Mouse (Mus musculus) liver, adult 2 months (tissue): ENCODE data around the gene Epo. TPM values are rescaled to one million over a fixed set of nuclear protein-coding genes. Genes with fewer than 3 reads are reported as not detected.

ENCODE experiments used
- DNase-seq: peaks from one replicate; pipeline ENCODE4 v3.0.0-alpha.2; 2011; ENCODE audit warnings: low read depth, low spot score; ENCODE audit errors: extremely low read depth
- H3K27ac ChIP-seq: fragments of 200-500 bp; replicated peaks from 2 replicates; pipeline ENCODE4 v1.5.1; 2012; ENCODE audit warnings: low read depth, mild to moderate bottlenecking, control low read depth, inconsistent platforms, low read length; ENCODE audit not compliant: insufficient read depth
- H3K27me3 ChIP-seq: fragments of 200-500 bp; 2 replicates; pipeline ENCODE4 v1.6.1; 2012; ENCODE audit warnings: mild to moderate bottlenecking, moderate library complexity, low read length, inconsistent platforms; ENCODE audit not compliant: control insufficient read depth, insufficient read depth
- H3K36me3 ChIP-seq: fragments of 200-500 bp; 2 replicates; pipeline ENCODE4 v1.6.1; 2012; ENCODE audit warnings: low read length, inconsistent platforms; ENCODE audit not compliant: control insufficient read depth, insufficient read depth
- H3K4me1 ChIP-seq: fragments of 200-500 bp; 2 replicates; pipeline ENCODE4 v1.6.1; 2011; ENCODE audit warnings: low read length; ENCODE audit not compliant: control insufficient read depth, insufficient read depth
- H3K4me3 ChIP-seq: fragments of 200-500 bp; 2 replicates; pipeline ENCODE4 v1.5.1; 2011; ENCODE audit warnings: low read depth, mild to moderate bottlenecking, control low read depth, low read length, moderate library complexity; ENCODE audit not compliant: insufficient read depth
- H3K79me2 ChIP-seq: fragments of 200-500 bp; 2 replicates; pipeline ENCODE4 v1.6.1; 2012; ENCODE audit warnings: inconsistent platforms, mild to moderate bottlenecking, low read length, moderate library complexity; ENCODE audit not compliant: control insufficient read depth, insufficient read depth
- H3K9ac ChIP-seq: fragments of 200-500 bp; 2 replicates; pipeline ENCODE4 v1.6.1; 2012; ENCODE audit warnings: low read depth, mild to moderate bottlenecking, control low read depth, inconsistent platforms, low read length
- CTCF ChIP-seq: fragments of 200-500 bp; IDR thresholded peaks from 2 replicates; pipeline ENCODE4 v1.5.1; 2011; ENCODE audit warnings: low read depth, low read length, control low read depth
- POLR2A ChIP-seq: fragments of 200-500 bp; IDR thresholded peaks from 2 replicates; pipeline ENCODE4 v1.6.1; 2011; ENCODE audit warnings: low read length, control low read depth; ENCODE audit not compliant: insufficient read depth; ENCODE audit errors: extremely low read depth
- WGBS: fragments of 180-500 bp; shearing (Covaris S2); methylation state at CpG from one replicate; pipeline ENCODE4 v1.1.7; 2018; 5-methylcytosine and 5-hydroxymethylcytosine counted together
- polyA plus RNA-seq: library from polyadenylated mRNA; depleted of rRNA; stranded (reverse); fragments of >200 nt; gene quantifications from 2 replicates; pipeline ENCODE4 v1.2.3, GENCODE M21; 2012
- total RNA-seq: library from RNA; depleted of rRNA; stranded (reverse); fragments of >200 nt; gene quantifications from 2 replicates; pipeline ENCODE4 v1.2.3, GENCODE M21; 2014

The Epo gene
- total and polyA plus RNA-seq, 2 experiments: not detected

- Histone ChIP-seq H3K79me2 (peaks cover 17% of the 10 kb centered on the region), H3K36me3 (peaks cover 17% of the 10 kb centered on the region), H3K27me3 (no peaks in the 10 kb centered on the region), H3K4me3 (no peak overlapping the region), H3K9ac (no peak overlapping the region), H3K27ac (no peak overlapping the region), H3K4me1 (peaks cover 4% of the 10 kb centered on the region; the same call in 1 of the 2 replicates)
- no peak for DNase-seq
- TF ChIP-seq CTCF (no peak), POLR2A (no peak)
- WGBS: 70% methylated on average over 1 of the region's 1 CpGs
Measured at GRCm38 (mm10) chr5:137527413-137527812, 5.6 kb downstream of the Epo start.

DNA sequence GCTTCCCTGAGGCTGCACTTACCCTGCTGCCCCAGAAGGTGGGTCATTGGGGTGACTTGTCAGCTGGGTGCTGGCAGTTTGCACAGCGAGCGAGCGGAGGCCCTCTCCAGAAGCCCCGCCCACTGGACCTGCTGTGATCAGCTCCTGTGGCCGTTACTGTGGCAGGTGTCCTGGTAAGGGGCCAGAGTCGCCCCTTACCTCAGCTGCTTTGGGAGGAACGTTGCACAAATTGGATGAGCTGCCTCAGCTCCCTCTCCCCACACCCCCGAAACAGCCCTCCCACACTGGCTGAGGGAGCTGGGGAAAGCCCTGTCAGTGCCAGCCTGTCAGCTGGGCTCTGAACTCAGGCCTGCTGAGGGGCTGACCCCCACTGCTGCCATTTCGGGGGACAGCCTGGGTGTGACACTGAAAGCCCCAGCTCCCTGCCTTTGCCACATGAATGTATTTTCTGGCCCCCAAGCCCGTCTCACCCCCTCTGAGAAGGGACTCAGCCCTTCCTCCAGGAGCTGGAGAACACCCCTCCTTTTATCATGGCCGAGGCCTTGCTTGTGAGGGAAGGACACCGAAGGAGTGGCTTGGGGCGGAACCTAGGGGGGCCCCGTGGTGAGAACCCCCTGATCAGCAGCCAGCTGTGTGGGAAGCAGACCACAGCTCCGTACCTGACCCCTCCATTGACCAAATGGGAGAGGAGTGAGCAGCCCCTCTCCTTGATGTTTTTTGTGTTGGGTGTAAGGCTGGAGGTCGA, 6.7 kb downstream of the Epo start:
- Histone ChIP-seq H3K4me3 (no peak overlapping the region), H3K4me1 (peaks cover 4% of the 10 kb centered on the region; the same call in 1 of the 2 replicates), H3K9ac (no peak overlapping the region), H3K27ac (no peak overlapping the region), H3K79me2 (peaks cover 7% of the 10 kb centered on the region; the same call in 1 of the 2 replicates), H3K36me3 (peaks cover 23% of the 10 kb centered on the region), H3K27me3 (no peaks in the 10 kb centered on the region)
- TF ChIP-seq POLR2A (no peak), CTCF (peak; percentile 48)
- DNase-seq: peak; percentile 36
- WGBS: 53% methylated on average over 16 of the region's 16 CpGs

- 0 out of 2 replicates have a peak, but pooled peaks cover 4% of the 10 kb centered on the region for H3K4me1 ChIP-seq
- TF ChIP-seq POLR2A (no peak), CTCF (no peak)
Measured at GRCm38 (mm10) chr5:137525511-137525910, 7.5 kb downstream of the Epo start.

DNA sequence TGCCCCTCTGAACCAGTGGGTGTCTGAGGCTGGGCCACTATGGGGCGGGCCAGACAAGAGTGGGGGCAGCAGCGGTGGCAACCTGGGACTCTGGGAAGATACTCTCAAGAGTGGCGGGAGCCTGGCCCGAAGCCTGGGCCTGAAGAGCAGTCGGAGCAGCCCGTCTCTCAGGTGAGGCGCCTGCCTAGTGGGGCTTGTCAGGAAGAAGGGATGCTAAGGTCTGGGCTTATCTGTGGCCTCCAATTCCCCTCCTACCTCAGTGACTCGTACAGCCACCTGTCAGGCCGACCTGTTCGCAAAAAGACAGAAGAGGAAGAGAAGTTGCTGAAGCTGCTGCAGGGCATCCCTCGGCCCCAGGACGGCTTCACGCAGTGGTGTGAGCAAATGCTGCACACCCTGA, 8.4 kb downstream of the Epo start:
- WGBS: 86% methylated on average over 13 of the region's 13 CpGs
- TF ChIP-seq CTCF: no peak
- TF ChIP-seq POLR2A: no peak
- DNase-seq: no peak
- peaks cover 27% of the 10 kb centered on the region for H3K36me3 ChIP-seq
- no peaks in the 10 kb centered on the region for H3K79me2 ChIP-seq
- no peak overlapping the region for H3K27ac ChIP-seq
- no peak overlapping the region for H3K4me3 ChIP-seq
- H3K9ac ChIP-seq: no peak overlapping the region
- no peaks in the 10 kb centered on the region for H3K27me3 ChIP-seq
- H3K4me1 ChIP-seq: no peaks in the 10 kb centered on the region

More at GRCm38 (mm10) chr5:137525511-137525910, 7.5 kb downstream of the Epo start:
- no peak for DNase-seq
- H3K36me3 ChIP-seq: peaks cover 23% of the 10 kb centered on the region
- H3K79me2 ChIP-seq: no peaks in the 10 kb centered on the region
- H3K9ac ChIP-seq: no peak overlapping the region
- no peak overlapping the region for H3K27ac ChIP-seq
- H3K4me3 ChIP-seq: no peak overlapping the region
- WGBS: 83% methylated on average over 16 of the region's 16 CpGs
- no peaks in the 10 kb centered on the region for H3K27me3 ChIP-seq

DNA sequence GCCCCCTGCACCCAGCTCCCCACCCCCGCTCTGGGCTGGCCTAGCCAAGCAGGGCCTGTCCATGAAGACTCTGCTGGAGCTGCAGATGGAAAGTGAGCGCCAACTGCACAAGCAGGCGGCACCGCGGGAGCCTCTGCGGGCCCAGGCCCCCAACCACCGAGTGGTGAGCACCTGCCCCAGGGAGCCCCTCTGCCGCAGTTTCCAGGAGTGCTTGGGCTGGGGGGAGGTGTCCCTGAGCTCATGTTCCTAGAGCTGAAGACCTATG, 8.9 kb downstream of the Epo start:
- H3K9ac ChIP-seq: no peak overlapping the region
- peaks cover 27% of the 10 kb centered on the region for H3K36me3 ChIP-seq
- WGBS: 97% methylated on average over 8 of the region's 8 CpGs
- no peak for TF ChIP-seq CTCF
- TF ChIP-seq POLR2A: no peak
- no peak overlapping the region for H3K27ac ChIP-seq
- H3K27me3 ChIP-seq: no peaks in the 10 kb centered on the region
- no peaks in the 10 kb centered on the region for H3K79me2 ChIP-seq
- no peaks in the 10 kb centered on the region for H3K4me1 ChIP-seq
- H3K4me3 ChIP-seq: no peak overlapping the region
- DNase-seq: no peak
